Mouse (Mus musculus) testis, adult 2 months (tissue): Measurements from ENCODE around the gene Oxsm. TPM values are rescaled to one million over a fixed set of nuclear protein-coding genes. Genes with fewer than 3 reads are reported as not detected.
A peak's percentile ranks its signal among the peaks of the same experiment; 100 is the strongest.

Experiments
- H3K27ac ChIP-seq: fragments of 200-500 bp; 2 replicates; pipeline ENCODE4 v1.5.1; 2012; ENCODE audit warnings: low read depth, low read length; ENCODE audit not compliant: control insufficient read depth, insufficient read depth
- H3K27me3 ChIP-seq: fragments of 200-500 bp; 2 replicates; pipeline ENCODE4 v1.6.1; 2012; ENCODE audit warnings: mild to moderate bottlenecking, low read length, moderate library complexity; ENCODE audit not compliant: control insufficient read depth, insufficient read depth
- H3K36me3 ChIP-seq: fragments of 200-500 bp; 2 replicates; pipeline ENCODE4 v1.6.1; 2012; ENCODE audit warnings: mild to moderate bottlenecking, low read length; ENCODE audit not compliant: control insufficient read depth, insufficient read depth
- H3K4me1 ChIP-seq: fragments of 200-500 bp; 2 replicates; pipeline ENCODE4 v1.6.1; 2012; ENCODE audit warnings: low read length; ENCODE audit not compliant: control insufficient read depth, insufficient read depth
- H3K4me3 ChIP-seq: fragments of 200-500 bp; 2 replicates; pipeline ENCODE4 v1.5.1; 2012; ENCODE audit warnings: low read depth, mild to moderate bottlenecking, low read length, moderate library complexity, mixed read lengths; ENCODE audit not compliant: control insufficient read depth
- CTCF ChIP-seq: fragments of 200-500 bp; IDR thresholded peaks from 2 replicates; pipeline ENCODE4 v1.5.1; 2012; ENCODE audit warnings: low read depth, mild to moderate bottlenecking, inconsistent platforms, low read length, moderate library complexity; ENCODE audit not compliant: control insufficient read depth, insufficient read depth, insufficient replicate concordance
- POLR2A ChIP-seq: fragments of 200-500 bp; IDR thresholded peaks from 2 replicates; pipeline ENCODE4 v1.6.1; 2012; ENCODE audit warnings: low read depth, mild to moderate bottlenecking, inconsistent platforms, low read length, moderate library complexity; ENCODE audit not compliant: control insufficient read depth
- polyA plus RNA-seq: library from polyadenylated mRNA; depleted of rRNA; stranded (reverse); fragments of >200 nt; gene quantifications from 2 replicates; pipeline ENCODE4 v1.2.3, GENCODE M21; 2012

Gene Oxsm
- polyA plus RNA-seq, 1 experiment, result 18.9 TPM

- no peak for TF ChIP-seq POLR2A
- TF ChIP-seq CTCF, result no peak
- no peaks in the 10 kb centered on the region for H3K4me1 ChIP-seq
- peak overlapping the region; percentile 90; the same call in 1 of the 2 replicates for H3K4me3 ChIP-seq
- H3K27ac ChIP-seq, result peak overlapping the region; percentile 77
- H3K36me3 ChIP-seq, result no peaks in the 10 kb centered on the region
- no peaks in the 10 kb centered on the region for H3K27me3 ChIP-seq
Measured at GRCm38 (mm10) chr14:16248135-16248534, 1.5 kb downstream of the Oxsm start.

- peak overlapping the region; percentile 47; the same call in 1 of the 2 replicates for H3K27ac ChIP-seq
- H3K4me1 ChIP-seq, result peaks cover 4% of the 10 kb centered on the region
- TF ChIP-seq POLR2A, result no peak
- no peak for TF ChIP-seq CTCF
- no peaks in the 10 kb centered on the region for H3K27me3 ChIP-seq
- H3K36me3 ChIP-seq, result no peaks in the 10 kb centered on the region
- peak overlapping the region; percentile 75 for H3K4me3 ChIP-seq
Measured at GRCm38 (mm10) chr14:16246340-16246912, 3.2 kb downstream of the Oxsm start.

- Histone ChIP-seq H3K27ac (no peak overlapping the region), H3K27me3 (no peaks in the 10 kb centered on the region), H3K4me3 (peak overlapping the region; percentile 74; the same call in 1 of the 2 replicates), H3K4me1 (peaks cover 4% of the 10 kb centered on the region), H3K36me3 (no peaks in the 10 kb centered on the region)
- no peak for TF ChIP-seq CTCF
- TF ChIP-seq POLR2A, result no peak
Measured at GRCm38 (mm10) chr14:16245127-16245526, 4.5 kb downstream of the Oxsm start.

GRCm38 (mm10) chr14:16244370-16244769 is 5.2 kb downstream of the Oxsm start:
- H3K4me3 ChIP-seq, result peak overlapping the region; percentile 70
- TF ChIP-seq POLR2A (no peak), CTCF (no peak)

GRCm38 (mm10) chr14:16243603-16244209 is 5.9 kb downstream of the Oxsm start:
- Histone ChIP-seq H3K27me3 (no peaks in the 10 kb centered on the region), H3K4me1 (peaks cover 4% of the 10 kb centered on the region), H3K4me3 (peak overlapping the region; percentile 96), H3K27ac (peak overlapping the region; percentile 80), H3K36me3 (no peaks in the 10 kb centered on the region)
- TF ChIP-seq CTCF (no peak), POLR2A (no peak)

More at GRCm38 (mm10) chr14:16244370-16244769, 5.2 kb downstream of the Oxsm start:
- H3K27me3 ChIP-seq, result no peaks in the 10 kb centered on the region
- no peak overlapping the region for H3K27ac ChIP-seq
- no peaks in the 10 kb centered on the region for H3K36me3 ChIP-seq
- H3K4me1 ChIP-seq, result peaks cover 4% of the 10 kb centered on the region

- Histone ChIP-seq H3K36me3 (no peaks in the 10 kb centered on the region), H3K4me1 (peaks cover 4% of the 10 kb centered on the region), H3K27ac (peak overlapping the region; percentile 88), H3K27me3 (no peaks in the 10 kb centered on the region), H3K4me3 (peak overlapping the region; percentile 96)
- TF ChIP-seq POLR2A (peak; percentile 81), CTCF (no peak)
Measured at GRCm38 (mm10) chr14:16242947-16243602, 6.5 kb downstream of the Oxsm start.

GRCm38 (mm10) chr14:16242193-16242815 is 7.3 kb downstream of the Oxsm start:
- TF ChIP-seq CTCF (no peak), POLR2A (no peak)
- peaks cover 4% of the 10 kb centered on the region for H3K4me1 ChIP-seq
- H3K36me3 ChIP-seq, result no peaks in the 10 kb centered on the region
- no peaks in the 10 kb centered on the region for H3K27me3 ChIP-seq
- H3K27ac ChIP-seq, result no peak overlapping the region
- peak overlapping the region; percentile 96 for H3K4me3 ChIP-seq
